Mouse (Mus musculus): ENCODE results near the gene Kcnq2. TPM values are rescaled to one million over a fixed set of nuclear protein-coding genes. Genes with fewer than 3 reads are reported as not detected.
A peak's percentile ranks its signal among the peaks of the same experiment; 100 is the strongest.

Gene Kcnq2
- total RNA-seq, 2 experiments from 2014 or later = not detected

GRCm38 (mm10) chr2:181043437-181043836, 91.7 kb downstream of the Kcnq2 start, which contains the start of gene Chrna4:
Gene Chrna4, minus strand, starts transcription at chr2:181043546.
- peak in 1 of 2 experiments; percentile 32 for DNase-seq (ENCODE audit: low spot score in 2 of 2)

DNA sequence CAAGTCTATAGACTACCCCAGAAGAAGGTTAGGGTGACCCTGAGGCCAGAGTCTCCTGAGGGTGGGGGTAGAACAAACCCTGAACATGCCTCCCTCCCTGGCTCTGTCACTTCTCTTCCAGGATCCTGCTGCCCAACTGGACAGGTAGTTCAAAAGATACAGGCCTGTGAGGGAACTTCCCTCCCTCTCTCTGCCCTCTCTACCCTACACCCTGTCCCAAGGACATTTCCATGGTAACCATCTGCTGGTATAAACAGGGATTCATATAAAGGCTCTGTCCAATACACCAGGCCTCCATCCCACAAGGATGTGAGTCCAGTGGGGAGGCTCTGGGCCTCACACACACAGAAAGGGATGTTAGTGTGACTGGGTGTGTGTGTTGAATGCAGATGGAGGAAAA, 92.7 kb downstream of the Kcnq2 start:
- no peak for DNase-seq (ENCODE audit: low spot score in 2 of 2)

GRCm38 (mm10) chr2:181041941-181042340, 93.2 kb downstream of the Kcnq2 start:
- no peak for DNase-seq (ENCODE audit: low spot score in 2 of 2)

- DNase-seq (ENCODE audit: low spot score in 2 of 2) = no peak
These were observed 95.8 kb downstream of the Kcnq2 start for GRCm38 (mm10) chr2:181039356-181039680.

GRCm38 (mm10) chr2:181038644-181039355, 96.3 kb downstream of the Kcnq2 start:
- no peak for DNase-seq (ENCODE audit: low spot score in 2 of 2)

DNA sequence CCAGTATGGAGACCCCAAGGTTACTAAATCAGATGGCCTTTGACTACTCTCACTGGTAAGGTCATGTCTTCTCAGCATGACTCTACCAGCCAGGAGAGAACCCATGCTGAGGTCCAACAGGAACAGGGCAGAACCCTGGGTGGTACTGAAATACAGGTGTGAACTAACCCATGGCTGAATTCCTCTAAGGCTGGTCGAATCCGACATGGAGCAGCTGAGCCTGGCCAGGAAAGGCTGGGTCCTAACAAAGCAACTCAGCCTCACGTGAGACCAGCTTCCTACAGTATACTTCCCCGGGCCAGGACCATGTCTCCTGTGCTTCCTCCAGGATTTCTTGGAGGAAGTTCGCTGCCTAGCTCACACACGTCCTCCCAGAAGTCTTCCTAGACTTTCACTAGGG, 98.5 kb downstream of the Kcnq2 start:
- DNase-seq (ENCODE audit: low spot score in 2 of 2) = no peak

- no peak for DNase-seq (ENCODE audit: low spot score in 2 of 2)
These were observed 99.9 kb downstream of the Kcnq2 start for GRCm38 (mm10) chr2:181035186-181035585.

GRCm38 (mm10) chr2:181033310-181033709, 101.8 kb downstream of the Kcnq2 start:
- no peak for DNase-seq (ENCODE audit: low spot score in 2 of 2)

DNA sequence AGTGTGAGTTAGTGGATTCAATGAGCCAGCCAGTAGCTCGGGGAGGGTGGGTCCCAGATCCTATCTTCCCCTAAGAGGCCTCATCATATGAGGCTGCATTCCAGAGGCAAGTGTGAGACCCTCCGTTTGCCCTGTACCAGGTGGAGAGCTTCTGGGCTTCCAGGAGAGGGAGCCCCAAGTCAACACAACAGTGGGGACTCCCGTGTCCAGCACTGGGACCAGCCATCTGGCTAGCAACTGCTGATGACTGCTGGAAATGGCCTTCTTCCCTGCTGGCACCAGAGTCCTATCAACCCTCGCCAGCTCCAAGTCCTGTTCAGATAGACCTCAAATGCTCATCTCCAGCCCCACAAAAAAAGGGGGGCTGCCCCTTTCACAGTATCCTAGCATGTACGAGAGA, 102.7 kb downstream of the Kcnq2 start:
- DNase-seq (ENCODE audit: low spot score in 2 of 2) = no peak

GRCm38 (mm10) chr2:181031406-181031934, 103.6 kb downstream of the Kcnq2 start:
- DNase-seq (ENCODE audit: low spot score in 2 of 2) = no peak

Other genes starting within 250 kb of the Kcnq2 start
- 10 to 100 TPM; 42.2 to 48.3 TPM for gene Ythdf1, start 214.4 kb downstream of the Kcnq2 start, total RNA-seq (2021)
- not detected for gene Birc7, start 206.3 kb downstream of the Kcnq2 start, total RNA-seq (2021)
- 1 to 10 TPM; 2.5 to 3.6 TPM for gene Nkain4, start 180.6 kb downstream of the Kcnq2 start, total RNA-seq (2021)
- 10 to 100 TPM; 69.0 to 73.9 TPM for gene Arfgap1, start 168.1 kb downstream of the Kcnq2 start, total RNA-seq (2021)
- 10 to 100 TPM; 11.1 to 13.1 TPM for gene Col20a1, start 148.8 kb downstream of the Kcnq2 start, total RNA-seq (2021)
- 1 to 10 TPM; 2.9 to 3.8 TPM for gene Chrna4, start 91.8 kb downstream of the Kcnq2 start, total RNA-seq (2021)
- 100 to 1,000 TPM; 639 to 677 TPM for gene Eef1a2, start 21.7 kb upstream of the Kcnq2 start, total RNA-seq (2021)
- 10 to 100 TPM; 67.4 to 71.2 TPM for gene Ppdpf, start 51.9 kb upstream of the Kcnq2 start, total RNA-seq (2021)
- under 1 TPM in 1 of 2 experiments, not detected in 1; 0.10 TPM for gene Ptk6, start 67.5 kb upstream of the Kcnq2 start, total RNA-seq (2021)
- not detected for gene Srms, start 77.9 kb upstream of the Kcnq2 start, total RNA-seq (2021)
- not detected for gene Fndc11, start 84.7 kb upstream of the Kcnq2 start, total RNA-seq (2021)
- 1 to 10 TPM; 4.5 to 6.0 TPM for gene Helz2, start 106.7 kb upstream of the Kcnq2 start, total RNA-seq (2021)
- gene Gmeb2, start 152.7 kb upstream of the Kcnq2 start, total RNA-seq (2021) = 10 to 100 TPM; 12.1 to 14.5 TPM
- gene Stmn3, start 179.2 kb upstream of the Kcnq2 start, total RNA-seq (2021) = under 1 TPM; 0.32 to 0.47 TPM
- gene Rtel1, start 184.4 kb upstream of the Kcnq2 start, total RNA-seq (2021) = 10 to 100 TPM; 37.0 to 40.9 TPM
- gene Zgpat, start 229.6 kb upstream of the Kcnq2 start, total RNA-seq (2021) = 10 to 100 TPM; 23.3 to 26.2 TPM
- 10 to 100 TPM; 31.6 to 32.4 TPM for gene Arfrp1, start 230.1 kb upstream of the Kcnq2 start, total RNA-seq (2021)
- gene Lime1, start 244.8 kb upstream of the Kcnq2 start, total RNA-seq (2021) = 10 to 100 TPM; 10.9 to 17.8 TPM

Data from gastrocnemius, postnatal 4 days (tissue).